Mouse (Mus musculus): ENCODE results near the gene Ifnab.

DNA sequence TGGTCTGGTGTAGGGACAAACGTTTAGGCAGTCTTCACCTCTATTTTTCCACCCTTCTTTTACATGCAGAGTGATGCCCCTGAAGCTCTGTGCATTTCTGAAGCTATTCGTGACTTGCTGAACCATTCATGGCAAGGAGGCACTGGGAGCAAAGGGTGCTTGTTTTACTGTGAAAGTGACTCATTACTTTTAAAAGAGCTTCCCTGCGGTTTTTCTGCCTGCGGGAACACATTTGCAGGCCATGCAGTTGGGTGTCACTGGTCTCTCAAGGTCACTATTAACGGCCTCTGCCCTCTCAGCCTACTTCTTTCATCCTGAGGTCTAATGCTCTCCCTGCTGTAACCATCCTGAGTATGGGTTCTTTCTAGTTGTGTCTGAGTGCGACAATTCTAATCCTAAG lies 5.9 kb upstream of the Ifnab start:
- no peak for TF ChIP-seq CTCF (IDR thresholded peaks at IDR 0.05; ENCODE audit: control insufficient read depth, insufficient read depth, insufficient read length)
- TF ChIP-seq USF1 (IDR thresholded peaks at IDR 0.05; ENCODE audit: low read depth) = no peak
- no peak for TF ChIP-seq MAX (IDR thresholded peaks at IDR 0.05)
